Mouse (Mus musculus): ENCODE measurements around the gene Rcn1. TPM values are rescaled to one million over a fixed set of nuclear protein-coding genes. Genes with fewer than 3 reads are reported as not detected.

The Rcn1 gene
- total RNA-seq, 2 experiments from 2014 or later = 24.7 to 24.8 TPM

DNA sequence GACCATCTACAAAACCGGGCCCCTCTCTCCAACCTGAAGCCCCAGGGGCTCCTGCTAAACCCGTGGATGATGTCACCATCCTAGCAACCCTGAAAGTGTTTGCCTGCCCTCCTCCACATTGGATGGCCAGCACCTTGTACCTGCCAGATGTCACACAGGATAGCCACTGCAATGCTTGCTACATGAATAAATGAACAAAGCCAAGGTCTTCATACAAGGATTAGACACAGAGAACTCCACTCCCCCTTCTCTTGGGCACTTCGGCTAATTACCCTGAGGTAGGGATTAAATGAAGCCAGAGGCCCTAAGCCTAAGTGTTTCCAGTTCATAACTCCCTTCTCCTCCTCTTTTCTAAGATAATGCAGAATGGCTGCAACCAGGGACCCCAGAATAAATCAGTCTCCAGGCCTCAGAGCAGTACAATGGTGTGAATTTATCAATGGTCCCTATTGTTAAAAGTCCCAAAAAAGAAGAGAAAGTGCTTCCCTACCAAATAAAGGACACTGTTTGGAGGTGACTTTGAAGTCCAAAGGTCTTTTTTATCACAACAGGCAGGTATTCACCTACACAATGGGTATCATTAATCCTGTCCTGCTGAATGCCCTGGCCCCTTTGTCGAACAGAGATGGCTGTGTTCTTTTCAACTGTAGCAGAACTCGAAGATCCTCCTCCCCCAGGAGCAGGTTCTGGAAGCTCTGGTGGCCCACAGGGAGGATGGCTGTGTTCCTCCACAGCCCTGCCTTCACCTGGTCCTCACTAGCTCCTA, 1.5 kb downstream of the Rcn1 start:
- intact Hi-C loops (cut with DNase I) = no loop called here
- no peak for DNase-seq (ENCODE audit: low spot score)

DNA sequence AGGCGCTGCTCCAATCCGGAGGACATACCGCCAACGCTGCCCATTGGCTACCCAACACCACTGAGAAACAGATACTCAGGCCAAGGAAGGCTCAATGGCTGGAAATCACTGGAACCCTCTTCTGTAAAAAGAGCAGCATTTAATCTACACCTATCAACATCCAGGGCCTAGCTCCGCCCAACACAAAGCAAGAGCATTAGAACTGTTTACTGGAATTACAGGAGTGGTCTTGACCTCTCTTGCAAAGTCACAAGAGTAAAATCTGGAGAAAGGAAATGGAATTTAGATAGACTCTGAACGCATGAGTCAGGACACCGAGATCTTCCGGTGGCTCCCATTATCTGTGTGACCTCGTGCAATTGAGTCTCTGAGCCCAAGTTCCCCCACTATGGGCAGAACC, 3.1 kb downstream of the Rcn1 start:
- DNase-seq (ENCODE audit: low spot score) = no peak
- intact Hi-C loops (cut with DNase I) = no loop called here

DNA sequence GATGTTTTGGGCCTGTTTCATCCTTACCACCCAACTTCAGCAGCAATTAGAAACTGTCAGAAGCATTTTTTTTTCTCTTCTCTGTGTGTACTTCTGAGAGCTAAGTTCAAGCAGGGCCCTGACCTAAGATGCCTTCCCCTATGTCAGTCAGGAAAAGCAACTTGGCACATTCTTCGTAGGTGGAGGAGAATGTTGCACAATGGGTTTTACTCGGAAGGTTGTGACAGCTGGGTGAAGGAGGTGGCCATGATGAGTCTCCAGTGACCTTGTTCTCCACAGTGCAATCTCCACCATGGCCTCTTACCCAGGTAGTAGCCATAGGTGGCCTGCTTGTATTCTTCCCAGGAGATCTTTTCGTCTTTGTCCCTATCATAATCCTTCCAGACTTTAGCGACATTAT, 4.7 kb downstream of the Rcn1 start:
- intact Hi-C loops (cut with DNase I) = no loop called here
- no peak for DNase-seq (ENCODE audit: low spot score)

DNA sequence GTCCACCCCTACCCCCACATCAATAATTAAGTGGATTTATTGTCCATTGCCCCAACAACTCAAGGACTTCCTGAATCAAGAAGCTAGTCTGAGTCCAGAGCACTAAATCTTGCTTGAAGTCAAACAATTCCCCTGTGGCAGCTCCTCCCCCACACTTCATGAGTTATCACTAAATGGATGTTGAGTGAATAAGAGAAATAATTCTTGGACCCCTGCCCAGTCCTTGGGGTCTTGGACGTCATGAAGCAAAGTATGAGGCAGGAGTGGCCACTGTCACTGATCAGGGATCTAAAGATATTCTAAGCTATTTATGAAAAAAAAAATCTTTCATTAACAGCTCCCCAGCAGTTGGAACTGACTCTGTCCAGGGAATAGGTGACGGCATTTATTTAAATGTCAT, 6.6 kb downstream of the Rcn1 start:
- intact Hi-C loops (cut with DNase I) = no loop called here
- no peak for DNase-seq (ENCODE audit: low spot score)

DNA sequence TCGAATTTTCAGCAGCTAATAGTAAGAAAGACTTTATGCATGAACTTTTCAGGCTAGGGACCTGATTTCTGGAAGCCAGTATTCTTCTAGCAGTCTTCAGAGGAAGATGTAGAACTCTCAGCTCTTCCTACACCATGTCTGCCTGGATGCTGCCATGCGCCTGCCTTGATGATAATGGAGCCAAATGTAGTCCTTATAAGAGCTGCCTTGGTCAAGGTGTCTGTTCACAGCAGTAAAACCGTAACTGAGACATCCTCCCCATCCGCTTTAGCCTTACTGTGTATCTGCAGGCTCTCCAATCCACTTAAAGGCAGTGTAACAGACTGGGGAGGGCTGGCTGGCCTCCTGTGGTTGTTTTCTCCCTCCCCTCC, 7.7 kb downstream of the Rcn1 start:
- no peak for DNase-seq (ENCODE audit: low spot score)
- intact Hi-C loops (cut with DNase I) = no loop called here

DNA sequence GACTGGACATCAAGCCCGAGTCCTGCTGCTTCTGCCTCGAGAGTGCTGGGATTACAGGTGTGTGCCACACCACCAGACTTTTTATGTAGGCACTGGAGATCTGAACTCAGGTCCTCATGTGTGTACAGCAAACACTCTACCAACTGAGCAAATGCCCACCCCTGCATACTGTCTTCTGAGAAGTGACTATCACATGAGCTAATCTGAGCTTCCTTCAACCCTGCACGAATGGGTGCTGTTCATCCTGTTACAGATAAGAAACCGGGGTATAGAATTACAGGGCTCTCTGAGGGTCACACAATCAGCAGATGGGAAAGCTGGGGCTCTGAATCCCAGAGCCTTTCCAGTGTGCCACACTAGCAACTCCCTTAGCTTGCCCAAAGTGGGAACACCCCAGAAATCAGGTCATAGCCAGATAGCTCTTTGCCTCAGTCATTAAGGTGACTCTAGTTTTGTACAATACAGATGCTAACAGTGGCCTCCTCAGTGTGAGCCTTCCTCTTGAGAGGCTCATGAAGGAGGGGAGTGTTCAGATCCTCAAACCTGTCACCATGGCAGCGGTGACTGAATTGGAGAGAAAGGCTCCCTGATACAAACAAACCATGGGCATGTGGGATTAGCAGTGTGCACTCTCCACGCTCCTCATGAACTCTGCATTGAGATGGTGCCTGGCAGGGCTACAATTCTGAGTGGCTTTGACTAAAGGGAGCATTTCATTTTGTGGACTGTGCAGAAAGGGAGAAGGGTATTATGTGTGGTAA, 8.3 kb downstream of the Rcn1 start:
- no peak for DNase-seq (ENCODE audit: low spot score)
- intact Hi-C loops (cut with DNase I) = no loop called here

DNA sequence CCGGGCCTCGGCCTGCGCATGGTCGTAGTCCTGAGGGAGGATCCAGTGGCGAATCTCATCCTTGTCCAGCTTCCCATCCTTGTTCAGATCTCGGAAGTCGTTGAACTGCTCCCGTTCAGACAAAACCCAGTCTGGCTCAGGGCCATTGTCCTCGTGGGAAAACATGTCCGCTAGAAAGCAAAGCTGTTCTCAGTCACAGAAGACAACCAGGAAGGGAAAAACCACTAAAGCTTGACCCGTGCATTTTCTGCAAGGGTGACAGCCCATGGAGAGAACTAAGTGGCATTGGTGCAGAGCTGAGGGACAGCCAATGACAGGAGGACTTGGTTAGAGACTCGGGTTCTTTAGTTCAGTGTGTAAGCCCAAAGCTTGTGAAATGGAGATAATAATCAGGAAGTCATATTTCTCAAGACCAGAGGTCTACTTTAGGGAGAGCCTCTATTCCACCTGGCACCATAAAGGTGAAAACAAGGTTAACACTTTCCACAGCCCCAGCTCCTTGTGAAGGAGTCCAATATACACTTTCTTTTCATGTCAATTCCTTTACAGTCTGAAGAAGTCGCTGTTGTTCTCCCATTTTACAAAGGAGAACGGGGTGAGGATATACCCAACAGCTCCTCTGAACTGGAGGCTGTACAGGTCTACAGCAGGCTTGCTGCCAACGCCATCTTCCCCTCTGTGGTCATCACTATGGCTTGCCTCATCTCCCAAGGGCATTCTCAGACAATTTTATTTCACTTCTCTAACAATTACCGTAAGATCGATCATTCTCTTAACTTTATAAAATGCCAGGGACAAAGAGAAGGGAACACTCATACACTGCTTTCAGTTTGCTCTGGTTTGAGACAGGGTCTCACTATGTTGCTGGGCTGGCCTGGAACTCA, 9.9 kb downstream of the Rcn1 start:
- no peak for DNase-seq (ENCODE audit: low spot score)
- intact Hi-C loops (cut with DNase I) = no loop called here

DNA sequence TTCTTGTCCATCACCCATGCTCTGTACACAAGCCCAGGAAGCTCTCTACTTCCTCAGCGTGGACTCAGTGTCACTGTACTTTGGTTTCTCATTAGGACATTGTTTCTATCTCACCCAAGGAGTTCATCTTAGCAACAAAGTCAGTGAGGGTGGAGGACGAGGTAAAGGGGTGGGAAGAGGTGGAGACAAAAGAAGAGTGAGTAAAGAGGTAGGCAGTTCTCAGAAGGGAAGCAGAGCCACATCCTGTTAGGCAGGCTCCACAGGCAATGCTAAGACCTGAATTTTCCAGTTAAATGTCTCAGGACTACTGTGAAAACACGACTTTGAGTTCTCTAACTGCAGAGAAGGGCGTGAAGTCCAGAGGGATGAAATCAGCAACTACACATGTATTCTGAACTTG, 12.7 kb downstream of the Rcn1 start:
- intact Hi-C loops (cut with DNase I) = no loop called here
- no peak for DNase-seq (ENCODE audit: low spot score)

DNA sequence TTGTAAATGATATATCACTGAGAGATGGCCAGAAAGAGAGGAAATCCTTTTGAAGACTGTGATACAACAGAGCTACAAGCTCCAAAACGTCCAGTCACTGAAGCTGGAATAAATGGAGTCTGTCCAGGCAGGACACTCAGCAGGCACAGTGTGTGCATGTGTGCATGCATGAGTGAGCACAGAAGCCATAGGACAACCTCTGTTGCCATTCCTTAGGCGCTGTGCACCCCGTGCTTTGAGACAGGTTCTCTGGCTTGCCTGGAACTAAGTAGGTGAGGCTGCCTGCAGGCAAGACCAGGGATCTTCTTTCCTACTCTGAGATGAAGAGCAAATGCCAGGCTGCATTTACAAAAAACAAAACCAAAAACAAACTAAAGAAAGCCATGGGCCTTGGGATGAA, 14.1 kb downstream of the Rcn1 start:
- intact Hi-C loops (cut with DNase I) = no loop called here
- DNase-seq (ENCODE audit: low spot score) = no peak

DNA sequence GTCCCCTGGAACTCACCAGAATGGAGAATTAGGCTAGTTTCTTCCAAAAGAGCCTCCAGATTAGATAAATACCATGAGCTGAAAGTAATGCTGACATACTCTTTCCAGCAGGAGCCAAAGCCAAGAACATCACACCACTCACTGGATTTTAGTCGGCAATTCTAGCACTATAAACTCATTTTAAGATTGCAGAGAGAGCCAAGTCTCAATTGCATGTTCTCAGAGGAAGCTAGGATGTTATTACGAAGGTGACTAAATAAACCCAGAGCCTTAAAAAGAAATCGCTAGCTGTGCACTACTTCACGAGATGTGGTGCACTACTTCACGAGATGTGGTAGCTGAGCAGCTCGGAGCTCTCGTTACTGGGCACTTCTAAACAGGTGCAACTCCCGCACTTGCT, 16.1 kb downstream of the Rcn1 start:
- intact Hi-C loops (cut with DNase I) = no loop called here
- DNase-seq (ENCODE audit: low spot score) = no peak

DNA sequence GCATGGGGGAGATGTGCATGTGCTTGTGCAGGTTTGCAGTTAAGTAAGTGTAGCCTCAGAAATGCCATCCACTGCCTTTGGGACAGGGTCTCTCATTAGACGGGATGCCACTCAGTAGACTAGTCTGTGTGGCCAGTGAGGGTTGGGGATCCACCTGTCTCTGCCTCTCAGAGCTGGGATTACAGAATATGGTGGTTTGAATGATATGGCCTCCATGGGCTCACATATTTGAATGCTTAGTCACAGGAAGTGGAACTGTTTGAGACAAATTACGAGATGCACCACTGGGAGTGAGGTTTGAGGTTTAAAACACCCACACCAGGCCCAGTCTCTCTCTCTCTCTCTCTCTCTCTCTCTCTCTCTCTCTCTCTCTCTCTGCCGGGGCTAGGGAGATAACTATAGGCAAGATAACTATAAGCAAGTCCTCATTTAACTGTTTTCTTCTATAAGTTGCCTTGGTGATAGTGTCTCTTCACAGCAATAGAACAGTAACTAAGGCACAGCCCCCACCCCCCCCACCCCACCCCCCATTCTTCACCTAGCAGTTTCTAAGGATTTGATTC, 18.3 kb downstream of the Rcn1 start:
- intact Hi-C loops (cut with DNase I) = no loop called here
- no peak for DNase-seq (ENCODE audit: low spot score)

DNA sequence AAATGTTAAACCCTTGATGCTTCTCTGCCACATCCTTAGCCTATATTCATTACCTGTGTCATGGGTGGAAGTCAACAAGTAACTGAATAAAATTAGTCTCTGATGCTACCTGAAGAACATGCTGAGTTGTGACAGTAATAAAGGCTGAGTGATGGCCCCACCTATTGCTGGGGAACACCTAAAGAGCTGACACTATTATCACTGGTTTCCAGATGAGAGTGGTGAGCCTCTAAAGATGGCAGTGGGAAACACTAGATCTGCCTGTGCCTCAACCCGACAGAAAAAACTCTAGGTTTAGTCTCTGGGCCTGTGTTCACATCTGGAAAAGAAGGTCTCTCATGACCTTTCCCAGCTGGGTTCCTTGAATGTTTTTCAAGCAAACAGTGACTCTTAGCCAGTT, 19.4 kb downstream of the Rcn1 start:
- DNase-seq (ENCODE audit: low spot score) = no peak
- intact Hi-C loops (cut with DNase I) = no loop called here

DNA sequence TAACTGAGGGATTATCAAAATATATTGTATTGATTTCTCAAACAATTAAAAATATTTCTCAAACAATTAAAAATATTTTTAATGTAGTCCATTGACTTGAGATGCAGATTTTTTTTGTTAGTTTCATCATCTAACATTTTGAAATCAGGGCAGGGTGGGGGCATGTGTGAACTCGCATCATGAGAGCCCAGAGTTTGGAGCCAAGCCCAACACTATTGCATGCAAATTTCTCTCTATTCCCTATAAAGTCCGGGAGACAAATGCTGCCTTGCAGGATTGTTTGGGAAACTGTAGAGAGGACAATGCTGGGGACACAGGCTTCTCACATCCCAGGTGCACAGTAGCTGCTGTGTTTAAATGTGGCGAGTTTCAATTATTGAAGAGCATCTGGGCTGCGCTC, 23.4 kb downstream of the Rcn1 start:
- intact Hi-C loops (cut with DNase I) = no loop called here
- no peak for DNase-seq (ENCODE audit: low spot score)

DNA sequence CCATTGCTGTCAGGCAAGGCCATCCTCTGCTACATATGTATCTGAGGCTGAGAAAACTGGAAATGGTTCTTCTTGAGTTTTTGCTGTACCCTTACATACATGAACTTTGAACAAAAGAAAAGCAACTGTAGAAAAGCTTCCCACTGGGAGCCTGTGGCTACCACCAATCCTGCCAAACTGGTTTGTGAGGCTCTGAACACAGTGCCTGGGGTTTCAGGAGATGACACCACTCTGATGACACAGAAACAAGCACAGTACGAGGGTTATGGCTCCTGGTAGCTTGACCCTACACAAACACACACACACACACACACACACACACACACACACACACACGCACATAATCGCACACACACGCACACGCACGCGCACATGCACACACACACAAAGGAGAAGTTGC, 23.9 kb downstream of the Rcn1 start:
- intact Hi-C loops (cut with DNase I) = no loop called here
- DNase-seq (ENCODE audit: low spot score) = no peak

DNA sequence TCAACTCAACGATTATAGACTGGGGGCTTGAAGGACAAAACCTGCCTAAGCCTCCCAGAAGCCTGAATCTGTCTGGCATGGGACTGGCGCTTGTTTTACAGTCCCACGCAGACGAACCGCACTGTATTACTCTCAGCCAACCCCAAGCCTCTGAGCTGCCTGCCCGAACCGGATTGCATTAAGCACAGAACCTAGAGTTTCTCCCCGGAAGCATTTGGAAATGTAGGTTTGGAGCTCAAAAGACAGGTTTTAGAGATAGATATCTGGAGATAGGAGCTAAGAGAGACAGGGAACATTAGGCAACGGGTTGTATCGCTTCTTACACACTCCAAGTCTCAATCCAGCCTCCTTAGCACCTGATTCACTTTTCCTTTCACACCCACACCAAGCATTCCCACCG, 25.5 kb downstream of the Rcn1 start:
- intact Hi-C loops (cut with DNase I) = no loop called here
- DNase-seq (ENCODE audit: low spot score) = no peak

DNA sequence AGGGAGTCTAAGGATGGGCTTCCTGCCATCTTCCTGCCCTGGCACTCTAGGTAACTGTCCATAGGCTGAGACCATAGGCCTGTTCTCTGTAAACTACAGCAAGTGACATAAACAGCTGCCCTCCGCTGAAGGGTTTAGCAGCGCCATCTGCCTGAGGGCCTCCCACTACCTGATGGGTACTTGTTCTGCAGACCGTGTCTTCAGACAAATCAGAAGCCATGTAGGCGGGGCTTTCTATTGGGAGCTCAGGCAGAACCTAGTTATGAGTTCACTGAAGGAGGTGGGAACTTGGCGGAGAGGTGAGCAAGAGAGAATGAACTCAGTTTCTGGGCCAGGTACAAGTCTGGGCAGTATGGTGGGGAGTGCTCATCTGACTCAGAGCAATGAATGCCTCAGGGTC, 26.4 kb downstream of the Rcn1 start:
- intact Hi-C loops (cut with DNase I) = no loop called here
- no peak for DNase-seq (ENCODE audit: low spot score)

DNA sequence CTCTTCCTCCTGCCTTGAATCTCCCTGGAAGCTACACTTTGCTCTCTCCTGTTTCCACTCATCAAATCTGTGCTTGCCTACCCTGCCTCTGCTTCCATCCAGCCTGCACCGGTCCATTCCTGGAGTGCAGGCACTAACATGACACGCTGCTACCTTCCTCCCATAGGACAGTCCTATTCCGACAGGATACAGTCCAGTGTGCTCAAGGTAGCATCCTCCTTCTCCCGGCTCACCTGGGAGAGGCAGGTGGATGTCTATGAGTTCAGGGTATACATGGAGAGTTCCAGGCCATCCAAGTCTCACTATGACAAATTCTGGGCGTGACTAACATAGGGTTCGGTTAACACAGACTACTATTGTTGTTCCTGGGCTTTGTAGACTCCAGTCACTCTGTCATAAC, 27.0 kb downstream of the Rcn1 start:
- intact Hi-C loops (cut with DNase I) = no loop called here

DNA sequence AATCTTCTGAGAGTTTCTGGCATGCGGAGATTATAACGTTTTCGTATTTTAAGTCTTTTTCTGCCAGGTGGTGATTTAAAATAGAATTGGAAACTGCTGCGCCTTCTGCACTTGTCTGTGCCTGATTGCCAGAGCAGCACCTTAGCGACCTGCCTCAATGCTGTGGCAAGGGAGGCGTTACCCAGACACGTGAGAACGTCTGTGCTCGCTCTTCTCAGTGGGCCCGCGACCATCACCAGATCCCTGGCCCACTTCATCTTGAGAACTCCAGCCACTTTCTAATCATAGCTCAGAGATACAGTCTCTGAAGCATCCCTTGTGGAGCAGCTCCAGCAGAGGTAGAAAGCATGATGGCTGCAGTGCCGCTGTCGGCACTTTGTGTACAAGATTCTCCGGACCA, 28.4 kb downstream of the Rcn1 start:
- intact Hi-C loops (cut with DNase I) = no loop called here
- no peak for DNase-seq (ENCODE audit: low spot score)

More for the DNA sequence above, 27.0 kb downstream of the Rcn1 start:
- no peak for DNase-seq (ENCODE audit: low spot score)

DNA sequence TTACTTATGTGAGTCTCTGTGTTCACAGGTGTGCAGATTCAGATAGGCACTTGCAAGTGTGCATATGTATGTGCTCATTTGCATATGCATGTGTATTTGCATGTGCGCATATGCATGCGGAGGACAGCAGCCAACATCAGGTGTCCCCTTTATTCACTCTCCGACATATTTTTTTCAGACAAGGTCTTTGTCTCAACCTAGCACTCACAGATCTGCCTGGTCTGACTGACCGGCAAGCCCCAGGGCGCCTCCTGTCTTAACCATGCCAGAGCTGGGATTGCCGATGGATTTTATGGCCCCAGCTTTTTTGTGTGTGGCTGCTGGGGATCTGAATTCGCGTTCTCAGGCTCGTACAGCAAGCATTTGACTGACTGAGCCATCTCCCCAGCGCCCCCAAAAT, 28.9 kb downstream of the Rcn1 start:
- no peak for DNase-seq (ENCODE audit: low spot score)

DNA sequence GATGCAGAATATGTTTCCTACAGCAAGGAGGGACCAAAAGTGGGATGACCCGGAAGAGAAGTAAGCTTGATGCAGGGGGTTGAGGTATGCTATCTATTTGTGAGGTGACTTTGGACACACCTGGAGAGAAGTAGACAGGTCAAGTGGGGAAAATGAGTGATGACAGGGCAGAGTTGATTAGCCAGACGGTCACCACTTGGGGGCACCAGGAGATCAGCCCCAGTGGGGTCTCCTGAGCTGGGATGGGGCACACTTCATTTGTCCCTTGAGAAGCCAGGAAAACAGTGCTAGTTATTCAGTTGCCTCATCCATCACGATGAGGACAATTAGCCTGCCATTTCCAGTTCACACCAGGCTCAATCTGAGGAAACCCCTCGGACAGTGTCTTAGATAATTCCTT, 31.5 kb downstream of the Rcn1 start:
- intact Hi-C loops (cut with DNase I) = loop anchor here (1.0 kb wide), 1 partner anchor 61 kb away; no protein-coding TSS in a partner anchor
- no peak for DNase-seq (ENCODE audit: low spot score)

More for the DNA sequence above, 28.9 kb downstream of the Rcn1 start:
- intact Hi-C loops (cut with DNase I) = no loop called here

All from heart, postnatal 25 days (tissue).